Mouse (Mus musculus) telencephalon, adult 2 months (tissue): ENCODE results near the gene Slamf6.
"Not testable (repeated sequence)": the region's sequence is repeated elsewhere in the genome, so short reads cannot be mapped to it uniquely, and the experiment has no call there.

Source experiments
- DNase-seq: peaks from one replicate; pipeline ENCODE4 v3.0.0-alpha.2; 2011; ENCODE audit warnings: low read depth, low spot score

The Slamf6 gene

GRCm38 (mm10) chr1:171917305-171918039 lies at the start of gene Slamf6:
Gene Slamf6 (plus strand): TSS chr1:171917515.
- no peak for DNase-seq

- peak; percentile 72 for DNase-seq
These were observed 30.3 kb upstream of the Slamf6 start for GRCm38 (mm10) chr1:171886989-171887388.

DNA sequence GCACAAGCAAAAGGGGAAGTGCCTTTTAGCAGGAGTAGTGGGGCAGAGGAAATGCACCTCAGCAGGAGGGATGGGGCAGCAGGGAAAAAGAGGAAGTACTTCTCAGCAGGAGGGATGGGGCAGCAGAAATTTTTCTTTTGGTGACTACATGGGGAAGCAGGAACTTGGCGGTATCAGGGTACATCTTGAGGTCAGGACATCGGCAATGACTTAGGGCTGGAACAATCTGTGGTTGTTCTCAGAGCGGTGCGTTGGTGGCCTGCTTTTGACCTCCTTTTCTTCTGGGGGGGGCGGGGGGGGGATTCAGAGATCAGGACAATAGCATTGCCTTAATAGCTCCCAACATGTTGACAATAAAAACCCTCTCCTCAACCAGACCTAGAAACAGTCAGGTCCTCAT lies 22.0 kb upstream of the Slamf6 start, which contains the start of gene Gm10521:
Gene Gm10521, plus strand, starts transcription at position 301 of the 400 bp plus-strand sequence.
- DNase-seq: not testable (repeated sequence)

GRCm38 (mm10) chr1:171904011-171904410 lies 13.3 kb upstream of the Slamf6 start:
- DNase-seq: no peak

DNA sequence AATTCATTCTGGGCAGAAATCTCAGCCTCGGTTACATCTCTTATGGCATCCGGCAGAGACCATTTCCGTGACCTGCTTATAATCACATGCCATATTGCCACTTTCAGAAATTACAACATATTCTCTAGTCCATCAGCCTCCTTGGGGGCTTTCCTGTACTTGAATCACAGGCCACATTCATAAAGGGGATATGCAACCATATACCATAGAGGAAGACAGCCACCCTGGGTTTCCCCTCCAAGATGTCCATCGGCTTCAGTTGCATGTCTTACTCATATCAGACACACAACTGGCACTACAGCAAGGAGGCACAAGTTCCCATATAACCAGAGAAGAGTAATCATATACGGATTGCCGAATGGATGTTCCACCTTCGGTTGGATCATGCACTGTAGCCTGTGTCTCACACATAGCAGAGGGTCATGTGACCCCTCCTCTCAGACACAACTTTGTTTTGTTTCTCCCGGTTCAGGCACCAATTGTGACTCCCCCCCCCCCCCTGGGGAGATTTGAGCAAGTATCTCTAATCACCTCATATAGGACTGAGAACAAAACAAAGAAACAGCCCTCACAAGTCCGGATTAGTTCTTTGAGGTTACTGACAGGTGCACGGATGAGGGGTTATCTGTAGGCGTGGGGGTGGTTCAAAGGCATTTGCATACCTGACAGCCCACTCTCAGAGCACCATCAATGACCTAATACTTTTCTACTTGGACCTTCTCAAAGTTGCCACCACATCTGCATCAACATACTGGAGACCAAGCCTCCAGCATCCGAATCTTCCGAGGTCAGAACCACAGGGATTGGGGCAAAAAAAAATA lies 1.5 kb upstream of the Slamf6 start:
- DNase-seq: no peak

DNA sequence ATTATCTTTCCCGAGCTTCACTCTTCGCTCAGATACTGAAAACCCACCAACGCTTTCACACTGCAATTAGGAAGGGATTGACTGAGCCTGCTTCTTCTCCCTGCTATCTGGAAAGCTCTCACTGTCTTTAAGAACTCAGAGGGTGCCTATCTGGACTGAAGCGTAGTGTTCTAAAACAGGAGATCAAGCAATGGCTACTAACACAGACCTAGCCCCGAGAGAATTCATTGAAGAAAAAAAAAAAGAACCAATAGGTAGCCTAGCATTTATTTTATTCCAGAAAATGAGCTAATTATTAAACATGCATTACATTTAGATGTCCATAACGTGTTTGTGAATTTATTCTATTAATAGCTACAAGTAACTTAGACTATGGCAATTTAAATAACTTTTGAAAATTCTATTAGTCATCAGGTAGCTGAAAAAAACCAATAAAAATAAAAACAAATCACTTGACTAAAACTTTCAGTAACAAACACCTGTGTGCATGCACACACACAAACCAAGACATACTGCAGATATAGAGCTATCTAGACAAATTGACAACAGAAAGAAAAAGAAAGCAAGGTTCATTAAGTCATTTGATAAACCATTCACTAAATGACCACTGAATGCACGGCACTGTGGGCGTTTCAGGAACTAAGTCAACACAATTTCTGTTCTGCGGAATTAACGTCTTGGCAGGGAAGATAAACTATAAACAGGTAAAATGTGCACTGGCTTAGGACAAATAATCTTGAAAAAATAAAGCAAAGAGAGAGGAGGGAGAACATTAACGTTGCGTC lies 1.0 kb downstream of the Slamf6 start:
- DNase-seq: no peak

GRCm38 (mm10) chr1:171919193-171919592 lies 1.9 kb downstream of the Slamf6 start:
- no peak for DNase-seq

DNA sequence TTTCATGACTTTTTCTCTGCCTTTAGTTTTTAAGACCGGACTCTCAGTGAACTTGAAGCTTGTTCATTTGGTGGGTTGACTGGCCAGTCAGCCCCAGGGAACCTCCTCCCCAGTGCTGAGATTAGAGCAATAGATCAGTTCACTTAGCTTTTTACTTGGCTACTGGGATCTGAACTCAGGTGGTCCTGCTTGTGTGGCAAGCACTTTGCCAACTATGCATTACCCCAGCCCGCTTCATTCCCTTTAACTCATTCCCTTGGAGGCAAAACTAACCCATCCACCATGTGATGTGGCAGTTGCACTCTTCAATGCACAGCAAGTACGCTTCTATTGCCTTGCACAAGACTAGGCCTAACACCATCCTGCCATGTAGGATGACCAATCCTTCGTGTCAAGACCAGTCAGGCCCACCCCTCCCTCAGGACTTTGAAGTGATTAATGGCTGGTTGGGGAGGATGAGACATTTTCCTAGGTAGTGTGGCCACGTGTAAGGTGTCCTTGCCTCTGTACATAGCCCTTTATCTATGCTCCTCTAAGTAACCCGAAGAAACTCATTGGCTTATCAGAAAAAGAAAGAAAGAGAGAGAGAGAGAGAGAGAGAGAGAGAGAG lies 2.7 kb downstream of the Slamf6 start:
- no peak for DNase-seq

DNA sequence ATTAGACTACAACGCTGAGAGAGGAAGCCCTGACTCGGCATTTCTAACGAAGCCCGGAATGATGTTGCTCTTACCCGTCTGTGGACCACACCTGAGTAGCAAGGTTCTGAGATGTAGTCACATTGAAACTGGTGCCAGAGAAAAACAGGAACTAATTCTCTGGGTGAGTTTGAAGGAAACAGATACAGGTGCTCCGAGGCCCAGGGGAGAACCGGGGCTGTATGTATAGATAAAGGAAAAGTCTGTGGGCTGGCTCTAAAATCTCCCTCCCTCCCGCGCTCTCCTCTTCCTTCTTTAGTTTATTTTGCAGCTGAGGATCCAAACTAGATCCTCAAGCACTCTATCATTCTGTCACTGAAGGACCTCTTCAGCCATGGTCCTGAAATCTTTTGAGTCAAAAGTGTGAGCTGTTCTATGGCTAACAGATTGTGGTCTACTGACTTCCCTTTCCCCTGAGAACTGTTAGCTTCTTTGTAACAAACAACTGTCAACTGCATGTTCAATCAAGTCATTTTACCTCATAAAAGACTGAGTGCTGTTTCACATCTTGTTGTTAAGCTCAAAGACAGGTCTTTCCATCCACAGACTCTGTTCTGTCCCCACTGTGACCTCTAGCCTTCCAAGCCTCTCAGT lies 3.8 kb downstream of the Slamf6 start:
- no peak for DNase-seq

- DNase-seq: no peak
These were observed 4.3 kb downstream of the Slamf6 start for GRCm38 (mm10) chr1:171921641-171922040.

DNA sequence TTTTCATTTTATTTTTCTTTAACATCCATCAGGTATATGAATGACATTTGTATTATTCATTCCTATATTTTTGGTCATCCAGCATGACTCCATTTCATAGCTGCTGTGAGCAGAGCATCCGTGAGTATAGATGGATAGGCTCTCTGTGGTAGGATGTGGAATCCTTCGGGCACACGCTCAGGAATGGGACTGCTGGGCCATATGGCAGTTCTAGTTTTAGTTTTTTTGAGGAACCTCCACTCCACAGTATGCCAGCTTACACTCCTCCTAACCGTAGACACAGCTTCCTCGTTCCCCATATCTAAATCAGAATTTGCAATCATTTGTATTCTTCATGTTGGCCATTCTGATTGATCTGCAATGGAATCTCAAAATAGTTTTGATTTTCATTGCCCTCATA lies 5.5 kb downstream of the Slamf6 start:
- DNase-seq: peak; percentile 17

GRCm38 (mm10) chr1:171924900-171925299 lies 7.6 kb downstream of the Slamf6 start:
- DNase-seq: no peak

DNA sequence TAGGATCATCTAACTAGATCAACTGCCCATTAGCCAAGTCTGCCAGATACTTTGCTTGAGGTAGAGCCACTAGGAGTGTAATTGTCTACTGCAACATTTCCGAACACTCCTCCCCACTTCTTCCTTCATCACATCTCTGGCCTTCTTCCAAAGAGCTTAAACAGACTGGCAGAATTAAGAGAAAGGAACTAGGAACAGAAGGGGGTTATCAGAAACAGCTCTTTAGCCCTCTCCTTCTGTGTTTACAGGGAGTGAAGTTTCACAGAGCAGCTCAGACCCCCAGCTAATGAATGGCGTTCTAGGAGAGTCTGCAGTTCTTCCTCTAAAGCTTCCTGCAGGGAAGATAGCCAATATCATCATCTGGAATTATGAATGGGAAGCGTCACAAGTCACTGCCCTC lies 16.5 kb downstream of the Slamf6 start:
- DNase-seq: no peak

DNA sequence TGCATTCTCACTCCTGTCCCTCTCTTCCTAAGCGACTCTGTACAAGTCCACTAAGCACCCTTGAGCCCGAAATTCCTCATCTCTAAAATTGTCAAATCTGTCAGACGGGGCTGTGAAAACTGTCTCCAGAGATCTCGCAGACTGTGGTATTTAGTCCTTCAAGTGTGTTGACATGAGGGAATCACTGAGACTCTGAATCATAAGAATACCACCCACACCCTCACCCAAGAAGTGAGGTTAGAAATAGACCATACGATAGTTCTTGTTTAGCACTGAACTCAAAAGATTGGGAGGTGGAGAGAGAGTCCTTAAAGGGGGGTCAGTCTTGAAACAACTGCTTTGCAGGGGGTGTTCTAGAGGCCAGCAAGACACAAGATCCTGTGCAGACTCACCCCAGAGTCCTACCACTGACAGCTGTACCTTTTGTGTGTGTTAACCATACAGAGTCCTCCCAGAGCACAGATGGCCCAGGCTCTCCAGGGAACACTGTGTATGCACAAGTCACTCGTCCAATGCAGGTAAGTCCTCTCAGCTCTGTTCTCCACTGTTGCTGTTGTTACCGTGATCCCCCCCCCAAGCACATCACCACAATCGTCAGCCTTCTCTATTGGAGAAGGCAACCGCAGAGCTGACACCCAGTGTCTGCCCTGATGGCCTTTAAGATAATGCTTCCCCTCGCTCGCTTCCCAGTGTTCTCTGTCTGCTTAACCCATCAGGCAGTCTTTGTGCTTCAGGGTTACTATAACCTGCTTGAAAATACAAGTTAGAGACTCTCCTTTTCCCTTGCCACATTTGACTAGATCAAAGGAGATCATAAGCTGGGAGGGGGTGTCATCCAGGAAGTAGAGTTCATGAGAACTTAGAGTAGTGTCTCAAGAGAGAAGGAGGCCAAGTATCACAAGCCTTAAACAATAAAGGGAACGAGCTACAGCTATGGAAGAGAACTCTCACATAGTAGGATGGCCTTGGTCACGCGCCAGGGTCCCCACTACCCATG lies 21.9 kb downstream of the Slamf6 start:
- DNase-seq: peak; percentile 13

DNA sequence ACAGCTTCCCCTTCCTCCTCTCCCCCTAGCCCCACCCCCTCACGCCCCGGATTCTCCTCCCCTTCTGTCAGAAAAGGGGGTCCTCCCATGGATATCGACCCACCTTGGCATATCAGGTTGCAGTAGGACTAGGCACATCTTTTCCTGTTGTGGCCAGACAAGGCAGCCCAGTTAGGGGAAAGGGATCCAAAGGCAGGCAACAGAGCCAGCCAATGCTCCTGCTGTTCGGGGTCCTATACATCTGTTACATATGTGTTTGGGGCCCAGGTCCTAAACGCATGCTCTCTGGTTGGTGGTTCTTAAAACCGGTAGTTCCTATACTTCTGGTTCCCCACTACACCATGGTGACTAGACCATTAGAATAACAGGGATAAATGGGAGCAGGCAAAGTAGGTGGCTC lies 23.3 kb downstream of the Slamf6 start:
- no peak for DNase-seq

DNA sequence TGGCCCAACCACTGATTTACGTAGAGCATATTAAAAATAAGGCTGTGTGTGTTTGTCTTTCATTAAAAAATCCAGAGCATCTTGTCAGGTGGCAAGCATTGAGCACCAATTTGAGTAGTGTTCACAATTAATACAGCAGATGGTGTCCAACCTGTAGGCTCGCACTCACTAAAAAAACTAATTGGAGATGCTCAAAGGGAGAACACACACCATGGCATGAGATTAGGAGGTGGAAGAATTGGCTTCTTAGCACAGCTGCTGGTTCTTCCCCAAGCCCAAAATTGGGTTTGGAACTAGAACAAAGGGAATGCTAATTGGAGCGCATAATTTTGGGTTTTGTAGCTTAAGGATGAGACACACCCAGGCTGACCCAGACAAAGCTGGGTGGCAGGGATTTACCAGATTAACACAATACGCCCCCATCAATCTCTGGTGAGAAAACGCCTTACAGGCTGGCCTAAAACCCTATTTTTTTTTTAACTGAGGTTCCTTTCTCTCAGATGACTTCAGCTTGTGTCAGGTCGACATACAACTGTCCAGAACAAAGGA lies 29.2 kb downstream of the Slamf6 start:
- DNase-seq: no peak

DNA sequence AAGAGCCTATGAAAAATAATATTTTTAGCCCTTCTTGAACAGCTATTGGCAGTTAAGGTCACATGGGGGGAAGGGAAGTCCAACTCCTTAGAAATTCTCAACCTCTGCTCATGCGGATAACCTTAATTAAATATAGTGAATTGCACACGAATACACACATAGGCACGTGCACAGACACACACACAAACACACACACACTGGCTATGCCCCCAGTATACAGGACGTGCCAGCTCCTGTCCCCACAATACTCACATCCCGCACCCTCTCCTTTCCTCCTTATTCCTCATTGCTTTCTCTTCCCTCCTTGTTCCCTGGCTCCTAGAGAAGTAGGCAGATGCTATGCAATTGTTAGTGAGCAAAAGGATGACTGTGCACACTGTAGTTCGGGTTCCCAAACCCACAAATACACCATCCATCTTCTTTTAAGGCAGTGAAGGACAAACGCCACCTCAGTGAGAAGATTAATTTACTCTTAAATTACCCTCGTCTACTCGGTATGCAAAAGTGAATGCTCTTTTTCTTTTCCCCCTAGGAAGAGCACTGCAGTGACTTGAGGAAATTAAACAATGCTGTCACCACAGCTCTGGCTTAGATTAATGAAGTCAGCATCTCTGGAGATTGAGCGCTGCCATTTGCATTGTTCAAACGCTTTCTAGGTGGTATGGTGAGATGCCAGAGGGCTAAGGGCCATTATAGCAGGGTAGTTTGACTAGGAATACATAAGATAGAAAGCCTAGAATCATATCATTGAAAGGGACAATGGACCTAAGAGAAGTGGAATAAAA lies 31.0 kb downstream of the Slamf6 start:
- no peak for DNase-seq

GRCm38 (mm10) chr1:171948946-171949508 lies 31.7 kb downstream of the Slamf6 start:
- DNase-seq: no peak
